Mouse (Mus musculus) left cerebral cortex, postnatal 36 days (tissue): Measurements from ENCODE around the gene Coq8a. TPM values are rescaled to one million over a fixed set of nuclear protein-coding genes. Genes with fewer than 3 reads are reported as not detected.

Experiments
- DNase-seq, 2 experiments: peaks; one replicate each; pipeline ENCODE4 v3.0.0; 2021 to 2022; ENCODE audit warnings: low spot score in 2 of 2, mixed read lengths in 1 of 2
- intact Hi-C: fragments of 180-260 bp; cut with DNase I; formaldehyde crosslinking; loops from one replicate; pipeline ENCODE4 v1.15.1; 2025
- total RNA-seq, 2 experiments: library from RNA; stranded (reverse); gene quantifications; 2 replicates each; pipeline ENCODE4 v1.2.3; 2021

The Coq8a gene
- total RNA-seq, 2 experiments from 2014 or later, result 40.5 to 58.9 TPM

DNA sequence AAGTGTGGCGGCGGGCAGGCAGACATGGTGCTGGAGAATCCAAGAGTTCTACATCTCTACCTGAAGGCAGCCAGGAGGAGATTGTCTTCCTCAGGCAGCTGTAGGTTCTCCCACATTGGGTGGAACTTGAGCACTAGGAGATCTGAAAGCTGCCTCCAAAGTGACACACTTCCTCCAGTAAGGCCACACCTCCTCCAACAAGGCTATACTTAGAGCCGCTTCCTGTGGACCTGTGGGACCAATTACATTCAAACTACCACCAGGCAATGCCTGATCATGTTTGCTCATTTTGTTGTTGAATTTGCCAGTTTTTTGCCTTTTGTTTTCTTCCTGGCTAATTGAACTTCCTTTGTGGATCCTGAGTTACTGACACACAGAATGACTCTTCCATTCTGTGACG, 51.4 kb downstream of the Coq8a start:
- intact Hi-C loops, result loop anchor here (10.0 kb wide), 1 partner anchor 183 kb away; the partner anchor contains the start of gene Cdc42bpa
- no peak for DNase-seq

DNA sequence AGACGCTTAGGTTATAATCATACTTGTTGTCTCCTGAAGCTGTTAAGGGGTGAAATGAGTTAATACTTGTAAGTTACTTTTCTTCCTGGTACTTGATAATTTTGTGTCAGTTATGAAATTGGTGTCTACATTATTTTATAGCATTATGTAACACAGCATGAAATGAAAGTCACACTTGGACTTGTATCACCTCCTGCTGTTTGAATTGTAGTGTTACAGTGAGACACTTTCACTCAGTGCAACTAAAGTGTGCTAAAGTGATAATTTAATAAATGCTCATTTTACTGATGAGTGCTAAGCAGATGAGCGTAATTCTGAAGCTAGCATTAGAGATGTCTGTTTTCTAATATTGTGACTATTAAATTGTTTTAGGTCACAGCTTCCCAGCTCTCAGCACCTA, 58.4 kb downstream of the Coq8a start:
- DNase-seq, result no peak
- intact Hi-C loops, result loop anchor here (5.0 to 10.0 kb wide), 2 partner anchors 176 to 279 kb away; partner anchors contain the start of gene Cdc42bpa

DNA sequence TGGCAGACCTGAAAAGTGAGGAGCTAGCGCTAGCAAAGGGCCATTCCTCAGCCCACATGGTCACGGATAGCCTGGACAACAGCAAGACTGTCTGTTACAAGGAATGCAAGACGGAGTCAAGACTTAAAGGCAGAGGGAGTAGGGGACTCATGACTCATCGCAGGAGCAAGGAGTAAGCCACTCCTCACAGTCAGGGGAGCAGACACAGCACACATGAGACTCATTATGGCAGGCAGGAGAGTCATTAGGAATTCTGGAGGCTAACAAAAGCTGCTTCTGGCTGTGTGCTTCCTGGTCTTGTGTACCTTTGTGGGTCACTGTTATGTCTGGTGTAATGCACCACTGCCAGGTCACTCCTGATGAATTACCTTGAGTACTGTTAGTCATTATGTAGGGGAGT, 60.2 kb downstream of the Coq8a start:
- intact Hi-C loops, result no loop called here
- DNase-seq, result no peak

DNA sequence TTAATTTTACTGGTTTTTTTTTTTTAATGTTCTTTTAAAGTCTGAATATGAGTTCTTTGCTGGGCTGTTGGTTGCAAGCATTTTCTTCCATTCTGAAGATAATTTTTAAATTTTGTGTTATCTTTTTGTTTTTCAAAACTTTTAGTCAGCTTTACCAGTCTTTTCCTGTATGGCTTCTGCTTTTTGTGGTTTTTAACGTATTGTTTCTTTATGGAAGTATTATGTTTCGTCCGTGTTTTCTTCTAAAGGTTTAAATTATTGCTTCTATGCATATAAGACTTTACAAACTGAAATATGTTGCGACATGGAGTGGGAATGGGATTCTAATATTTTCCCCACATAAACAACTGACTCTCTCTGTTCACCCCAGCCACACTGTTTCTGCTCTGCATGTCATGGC, 67.2 kb downstream of the Coq8a start:
- no peak for DNase-seq
- intact Hi-C loops, result no loop called here

DNA sequence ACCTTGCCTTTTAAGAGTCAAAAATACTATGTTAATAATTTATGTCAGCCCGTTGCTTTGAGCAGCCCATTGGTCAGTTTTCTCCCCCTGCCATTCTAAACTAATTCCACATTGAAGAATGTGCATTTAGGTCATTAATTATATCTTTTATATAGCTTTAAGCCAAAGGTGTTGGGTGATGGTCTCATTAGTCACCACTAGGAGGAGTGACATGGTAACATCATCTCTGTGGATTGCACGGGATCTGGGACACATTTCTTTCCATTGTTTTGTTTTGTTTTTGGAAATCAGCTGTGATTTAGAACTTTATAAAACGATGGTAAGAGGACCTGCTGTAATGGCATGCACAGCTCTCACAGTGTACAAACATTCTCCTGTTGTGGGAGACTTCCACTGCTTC, 68.0 kb downstream of the Coq8a start:
- intact Hi-C loops, result no loop called here
- no peak for DNase-seq

DNA sequence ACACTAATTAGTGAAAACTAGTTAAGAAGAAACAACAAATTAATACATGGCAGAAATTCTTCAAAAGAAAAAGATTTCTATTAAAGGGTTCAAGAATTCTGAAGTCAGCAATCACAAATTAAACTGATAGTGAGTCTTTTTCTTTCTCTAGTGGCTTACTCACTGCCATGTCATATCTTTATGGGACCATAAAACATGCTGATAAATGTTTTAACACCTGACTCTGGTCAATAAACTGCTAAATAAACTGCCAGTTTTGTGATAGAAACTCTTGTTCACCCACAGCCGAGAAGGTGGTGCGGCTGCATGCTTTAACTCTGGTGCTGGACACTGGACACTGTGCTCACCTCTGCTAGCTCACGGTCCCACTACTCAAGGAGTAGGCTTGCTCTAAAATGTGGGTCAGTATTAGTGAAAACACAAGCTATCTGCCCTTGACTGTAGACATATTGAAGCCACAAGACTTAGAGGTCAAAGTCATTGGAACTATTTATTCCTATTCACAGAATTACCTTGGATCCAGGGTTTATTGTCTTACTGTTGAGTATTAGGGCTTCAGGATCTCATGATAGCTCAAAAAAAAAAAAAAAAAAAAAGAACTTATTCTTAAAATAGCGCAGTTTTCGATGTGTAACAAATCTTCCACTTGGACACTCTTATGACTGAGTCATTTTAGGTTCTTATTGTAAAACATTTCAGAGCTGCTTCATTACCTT, 71.2 kb downstream of the Coq8a start:
- DNase-seq, result no peak
- intact Hi-C loops, result no loop called here

DNA sequence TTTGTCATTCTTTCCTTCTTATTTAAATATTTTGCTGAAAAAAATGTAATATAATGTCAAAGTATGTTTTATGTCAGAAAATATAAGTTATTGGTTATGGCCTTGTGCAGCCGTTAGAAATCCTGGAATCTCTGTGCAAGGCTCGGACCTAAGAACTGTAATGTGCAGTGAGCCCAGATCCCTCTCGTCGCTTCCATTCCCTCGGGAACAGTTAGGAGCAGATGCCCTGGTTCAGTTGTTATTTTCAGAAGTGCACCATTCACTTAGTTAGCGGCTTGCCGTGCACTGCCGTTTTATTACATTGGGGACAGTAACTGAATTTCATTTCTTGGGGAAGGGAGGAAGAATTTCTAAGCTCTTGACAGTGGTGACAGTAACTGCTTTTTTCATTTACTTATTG, 81.2 kb downstream of the Coq8a start:
- no peak for DNase-seq
- intact Hi-C loops, result loop anchor here (5.0 kb wide), 1 partner anchor 261 kb away; no protein-coding TSS in a partner anchor

DNA sequence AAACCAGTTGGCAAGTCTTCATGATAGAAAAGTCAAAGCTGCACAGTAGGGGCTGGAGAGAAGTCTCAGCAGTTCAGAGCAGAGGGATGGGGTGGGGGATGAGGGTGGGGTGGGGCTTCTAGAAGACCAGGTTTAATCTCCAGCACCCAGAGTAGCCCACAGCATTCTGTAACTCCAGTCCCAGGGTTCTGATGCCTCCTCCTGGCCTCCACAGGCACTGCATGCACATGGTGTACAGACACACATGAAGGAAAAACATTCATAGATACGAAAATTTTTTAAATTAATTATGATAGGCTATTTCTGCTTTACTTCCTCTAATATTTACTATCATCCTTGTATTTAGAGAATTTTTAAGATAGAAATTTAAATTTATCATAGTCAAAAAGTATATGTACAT, 82.9 kb downstream of the Coq8a start:
- intact Hi-C loops, result loop anchor here (5.0 kb wide), 1 partner anchor 259 kb away; no protein-coding TSS in a partner anchor
- no peak for DNase-seq

Other genes starting within 250 kb of the Coq8a start
- gene Cdc42bpa, start 239.1 kb downstream of the Coq8a start, total RNA-seq, result 100 to 1,000 TPM; 231 to 266 TPM
- gene Psen2, start 63.8 kb upstream of the Coq8a start, total RNA-seq, result 10 to 100 TPM; 19.3 to 20.0 TPM
- gene Itpkb, start 130.9 kb upstream of the Coq8a start, total RNA-seq, result 10 to 100 TPM; 13.4 to 19.0 TPM